Mouse (Mus musculus) forelimb bud, embryonic 11.5 days (tissue): ENCODE data around the gene Tubg2.
"Not testable (repeated sequence)": the region's sequence is repeated elsewhere in the genome, so short reads cannot be mapped to it uniquely, and the experiment has no call there.

ENCODE experiments used
- DNase-seq: peaks from one replicate; pipeline ENCODE4 v3.0.0-alpha.2; 2012; ENCODE audit warnings: low read depth, low spot score

Tubg2 gene

GRCm38 (mm10) chr11:101155728-101156371 lies at the start of gene Tubg2:
Gene Tubg2, plus strand, starts transcription at chr11:101155907.
- DNase-seq: peak; percentile 67

DNA sequence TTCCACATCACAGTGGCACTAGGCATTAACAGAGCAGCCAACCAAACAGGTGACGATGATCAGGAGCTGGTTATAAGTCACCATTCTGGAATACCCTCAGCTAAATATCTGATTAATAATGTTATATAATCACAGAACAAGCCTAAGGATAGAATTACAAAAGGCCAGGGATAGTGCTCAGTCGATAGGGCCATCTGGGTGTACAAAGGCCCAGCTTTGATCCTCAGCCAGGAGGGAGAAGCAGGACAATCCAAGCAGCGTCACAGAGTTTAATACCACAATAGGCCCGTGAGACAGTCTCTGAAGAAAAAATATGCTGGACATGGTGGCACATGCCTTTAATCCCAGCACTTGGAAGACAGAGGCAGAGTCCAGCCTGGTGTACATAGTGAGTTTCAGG lies 46.4 kb upstream of the Tubg2 start:
- DNase-seq: no peak

- DNase-seq: no peak
These were observed 45.0 kb upstream of the Tubg2 start for GRCm38 (mm10) chr11:101110708-101111107.

DNA sequence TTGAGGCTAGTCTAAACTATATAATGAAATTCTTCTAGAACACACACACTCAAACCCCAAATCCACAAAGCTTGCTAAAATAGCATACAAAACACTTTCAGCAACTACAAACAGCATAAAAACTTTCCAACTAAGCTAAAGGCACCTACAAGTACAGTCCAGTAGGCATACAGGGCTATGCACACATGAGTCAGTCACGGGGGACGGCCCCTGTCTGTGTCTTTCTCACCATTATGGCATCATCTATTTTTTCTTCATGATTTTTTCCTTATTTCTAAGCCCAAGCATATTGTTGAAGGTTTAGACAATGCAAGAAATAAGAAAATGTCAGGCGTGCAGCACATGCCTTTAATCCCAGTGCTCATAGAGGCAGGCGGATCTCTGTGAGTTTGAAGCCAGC lies 44.5 kb upstream of the Tubg2 start:
- no peak for DNase-seq

DNA sequence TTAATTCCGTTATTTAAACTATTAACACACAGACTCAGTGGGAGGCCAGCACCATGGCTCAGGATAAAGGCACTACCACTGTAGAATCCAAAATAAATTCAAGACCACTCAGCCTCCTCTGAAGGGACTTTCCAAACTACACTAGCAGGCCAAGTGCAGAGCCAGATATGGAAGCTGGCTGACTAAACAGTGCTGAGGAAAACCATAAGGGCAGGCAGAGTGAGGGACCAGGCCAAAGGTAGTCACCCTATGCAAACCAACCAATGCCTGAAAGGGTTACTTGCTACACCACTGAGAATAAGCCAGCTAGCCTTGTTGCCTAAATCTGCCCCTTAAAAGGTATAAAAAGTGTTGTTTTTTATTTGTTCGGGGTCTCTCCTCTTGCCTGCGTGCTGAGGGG lies 43.5 kb upstream of the Tubg2 start:
- no peak for DNase-seq

DNA sequence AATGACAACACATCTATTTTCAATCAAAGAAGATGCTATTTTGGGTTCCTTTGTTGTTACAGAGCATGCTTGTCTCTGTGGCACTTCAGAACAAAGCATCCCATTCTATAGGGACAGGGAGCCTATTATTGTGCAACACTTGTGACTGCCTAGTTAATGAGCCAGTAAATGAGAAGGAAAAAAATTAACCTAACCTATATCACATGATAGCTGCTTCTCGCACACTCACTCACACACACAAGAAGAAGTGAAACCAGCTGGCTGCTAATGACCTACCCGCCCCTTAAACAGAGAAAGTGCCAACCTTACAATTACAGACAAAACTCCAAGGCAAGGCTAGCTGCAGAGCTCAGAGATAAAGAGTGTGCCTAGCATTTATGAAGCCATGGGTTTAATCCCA lies 40.1 kb upstream of the Tubg2 start:
- no peak for DNase-seq

GRCm38 (mm10) chr11:101118105-101118504 lies 37.6 kb upstream of the Tubg2 start:
- no peak for DNase-seq

DNA sequence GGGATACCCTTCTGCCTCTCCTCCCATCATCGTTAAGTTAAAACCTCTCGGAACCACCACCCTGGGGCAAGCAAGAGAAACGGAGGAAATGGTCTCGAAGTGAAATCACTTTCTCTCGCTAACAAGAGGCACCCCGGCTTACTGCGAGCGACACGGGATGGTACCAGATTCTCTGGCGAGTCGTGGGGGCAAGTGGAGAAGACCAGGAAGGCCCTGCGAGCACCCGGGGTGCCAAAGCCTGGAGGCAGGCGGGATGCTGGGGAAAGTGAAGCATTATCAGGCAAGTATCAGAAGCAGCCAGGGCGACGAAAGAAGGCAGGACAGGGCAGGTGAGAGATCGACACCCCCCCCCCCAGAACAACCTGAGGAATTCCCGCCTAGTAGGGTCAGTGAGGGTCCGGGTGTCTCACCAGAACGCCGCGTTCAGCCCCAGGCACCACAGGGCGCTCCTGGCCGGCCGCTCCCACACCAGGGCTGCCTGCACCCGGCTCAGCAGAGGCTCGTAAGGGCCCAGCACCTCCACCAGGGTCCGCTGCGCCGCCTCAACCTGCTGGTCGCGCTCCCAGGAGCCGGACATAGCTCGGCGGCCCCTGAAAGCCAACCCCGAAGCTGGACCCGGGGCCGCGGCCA lies 36.5 kb upstream of the Tubg2 start:
- no peak for DNase-seq

GRCm38 (mm10) chr11:101119761-101120544 lies 35.8 kb upstream of the Tubg2 start, which contains the start of the genes Retreg3 and Tubg1:
Gene Retreg3, minus strand, starts transcription at chr11:101119893.
Gene Tubg1, plus strand, starts transcription at chr11:101119938.
- DNase-seq: peak; percentile 100

- DNase-seq: no peak
These were observed 35.0 kb upstream of the Tubg2 start for GRCm38 (mm10) chr11:101120545-101121188.

DNA sequence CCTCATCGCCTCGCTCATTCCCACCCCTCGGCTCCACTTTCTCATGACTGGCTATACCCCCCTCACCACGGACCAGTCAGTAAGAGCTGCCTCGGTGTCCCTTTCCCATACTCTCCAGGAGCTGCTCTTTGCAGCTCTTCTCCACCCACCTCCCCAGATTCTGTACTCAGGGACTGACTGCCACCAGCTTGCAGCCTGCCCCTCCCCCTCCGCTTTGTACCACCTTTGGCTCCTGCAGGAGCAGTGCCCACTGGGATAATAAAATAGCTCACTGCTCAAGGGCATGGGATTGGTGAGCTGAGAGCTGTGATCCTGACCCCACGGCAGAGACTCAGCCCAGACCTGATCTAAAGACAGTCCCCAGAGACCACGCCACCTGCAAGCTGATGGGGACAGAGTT lies 31.2 kb upstream of the Tubg2 start:
- DNase-seq: not testable (repeated sequence)

DNA sequence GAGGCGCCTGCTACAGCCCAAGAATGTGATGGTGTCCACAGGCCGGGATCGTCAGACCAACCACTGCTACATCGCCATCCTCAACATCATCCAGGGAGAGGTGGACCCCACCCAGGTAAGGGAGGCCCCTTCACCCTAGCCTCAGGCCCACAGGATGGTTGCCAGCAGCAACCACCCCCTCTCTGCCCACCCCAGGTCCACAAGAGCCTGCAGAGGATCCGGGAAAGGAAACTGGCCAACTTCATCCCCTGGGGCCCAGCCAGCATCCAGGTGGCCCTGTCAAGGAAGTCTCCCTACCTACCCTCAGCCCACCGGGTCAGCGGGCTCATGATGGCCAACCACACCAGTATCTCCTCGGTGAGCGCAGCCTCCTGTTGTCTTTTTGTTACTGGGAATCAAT lies 30.7 kb upstream of the Tubg2 start:
- DNase-seq: not testable (repeated sequence)

GRCm38 (mm10) chr11:101127075-101127474 lies 28.6 kb upstream of the Tubg2 start:
- no peak for DNase-seq

DNA sequence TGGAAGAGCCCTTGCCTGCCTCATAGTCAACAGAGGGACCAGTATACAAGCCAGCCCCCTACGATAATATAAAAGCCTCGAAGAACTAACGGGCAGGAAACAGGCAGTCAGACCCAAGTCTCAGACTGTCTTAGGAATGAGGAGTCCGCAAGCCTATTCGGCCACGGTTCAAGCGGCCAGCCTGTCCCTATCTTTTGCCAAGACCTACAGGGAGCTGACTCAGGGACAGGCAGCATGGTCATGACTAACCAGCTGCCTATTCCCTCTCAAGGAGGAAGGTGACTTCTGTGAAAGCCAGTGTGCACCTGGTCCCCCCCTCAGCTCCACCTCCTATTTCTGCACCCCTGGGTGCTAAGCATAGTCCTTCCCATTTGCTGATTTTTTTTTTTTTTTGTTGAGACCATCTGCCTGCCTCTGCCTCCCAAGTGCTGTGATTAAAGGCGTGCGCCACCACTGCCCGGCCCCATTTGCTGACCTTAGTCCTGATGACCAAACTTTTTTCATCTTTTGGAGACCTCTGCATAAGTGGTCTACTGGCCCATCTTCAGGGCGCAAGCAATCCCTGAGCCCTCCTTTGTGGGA lies 26.6 kb upstream of the Tubg2 start:
- no peak for DNase-seq

DNA sequence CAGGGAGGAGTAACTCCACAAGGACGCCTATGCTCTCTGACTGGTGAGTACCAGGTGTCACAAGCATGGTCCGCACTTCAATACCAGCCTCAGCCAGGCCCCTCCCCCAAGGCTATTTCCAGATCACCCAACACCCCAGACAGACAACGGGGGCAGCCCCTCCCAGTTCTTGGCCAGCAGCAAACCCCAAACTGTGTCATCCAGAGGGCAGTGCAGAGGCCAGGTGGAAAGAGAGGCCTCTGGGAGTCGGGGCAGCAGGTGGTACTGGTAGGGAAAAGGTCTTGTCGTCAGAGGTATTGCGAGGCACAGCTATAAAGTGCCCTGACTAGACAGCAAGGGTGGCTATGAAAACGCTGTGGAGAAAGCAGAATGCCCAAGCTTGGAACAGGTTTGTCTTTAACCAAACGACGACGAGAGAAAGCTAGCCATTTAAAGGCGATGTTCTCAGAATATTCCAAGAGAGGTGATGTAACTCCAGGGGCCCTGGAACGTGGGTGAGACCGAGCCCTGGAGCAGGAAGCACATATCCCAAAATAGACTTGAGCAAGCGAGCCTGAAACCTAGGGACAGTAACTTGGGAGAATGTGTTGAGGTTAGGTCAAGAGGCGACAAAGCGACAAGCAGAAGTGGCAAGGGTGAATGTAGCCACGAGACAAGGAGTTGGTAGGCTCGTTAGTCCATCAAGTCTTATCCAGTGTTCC lies 25.5 kb upstream of the Tubg2 start:
- DNase-seq: no peak

GRCm38 (mm10) chr11:101131187-101131586 lies 24.5 kb upstream of the Tubg2 start:
- DNase-seq: no peak

DNA sequence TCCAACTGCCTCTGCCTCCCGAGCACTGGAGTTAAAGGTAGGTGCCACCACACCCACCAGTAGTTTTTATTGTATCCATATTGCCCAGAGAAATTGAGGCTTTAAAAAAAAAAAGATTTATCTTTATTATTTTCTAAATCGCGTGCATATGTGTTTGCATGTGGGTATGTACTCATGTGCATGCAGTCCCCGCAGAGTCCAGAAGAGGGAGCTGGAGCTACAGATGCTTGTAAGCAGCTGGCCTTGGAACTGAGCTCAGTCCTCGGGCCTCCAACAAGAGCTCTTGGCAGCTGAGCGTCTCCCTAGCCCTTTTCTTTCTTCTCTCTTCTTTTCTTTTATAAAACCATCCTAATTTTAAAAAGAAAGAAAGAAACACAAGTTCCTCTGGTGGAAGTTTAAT lies 24.0 kb upstream of the Tubg2 start:
- no peak for DNase-seq

DNA sequence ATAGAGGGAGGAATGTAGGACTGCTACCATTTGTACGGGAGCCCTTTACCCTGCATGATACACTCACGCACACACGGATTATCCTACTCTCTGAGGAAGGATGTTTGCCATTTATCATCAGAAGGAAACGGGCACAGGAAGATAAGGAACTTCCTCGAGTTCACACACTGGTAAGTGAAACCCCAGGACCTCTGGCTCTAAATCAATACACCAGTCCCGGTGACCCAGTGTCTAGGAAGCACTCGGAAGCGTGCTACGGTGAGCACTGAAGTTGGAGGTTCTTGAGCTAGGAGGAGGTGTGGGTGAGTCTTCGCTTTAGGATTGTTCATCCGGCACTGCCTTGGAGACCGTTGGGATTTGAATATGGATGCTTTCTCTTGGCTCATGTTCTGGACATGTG lies 22.7 kb upstream of the Tubg2 start:
- DNase-seq: no peak

GRCm38 (mm10) chr11:101134217-101134865 lies 21.4 kb upstream of the Tubg2 start:
- no peak for DNase-seq

DNA sequence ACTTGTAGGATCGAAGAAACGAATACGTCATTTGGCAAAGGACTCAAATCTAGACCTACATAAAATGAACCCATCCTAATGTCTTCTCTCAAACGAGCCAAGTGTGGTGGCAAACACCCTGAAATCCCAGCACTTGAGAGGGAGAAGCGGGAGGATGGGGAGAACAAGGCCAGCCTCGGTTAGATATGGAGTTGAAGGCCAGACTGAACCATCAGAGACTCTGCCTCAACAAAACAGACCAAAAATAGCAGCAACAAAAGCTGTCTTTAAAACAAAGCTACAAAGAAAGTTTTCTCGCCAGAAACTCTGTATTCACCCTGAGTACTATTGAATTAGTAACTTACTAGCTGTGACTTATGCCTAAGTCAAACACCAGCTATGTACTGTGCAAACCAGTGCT lies 18.7 kb upstream of the Tubg2 start:
- DNase-seq: no peak
